Mouse (Mus musculus) ES-Bruce4 (cell line): ENCODE data around the gene Ddx10. TPM values are rescaled to one million over a fixed set of nuclear protein-coding genes. Genes with fewer than 3 reads are reported as not detected.

ENCODE experiments used
- H3K27ac ChIP-seq: 2 replicates; pipeline ENCODE4 v1.5.1; 2012; ENCODE audit warnings: low read length, inconsistent platforms; ENCODE audit not compliant: insufficient read depth
- H3K27me3 ChIP-seq: 2 replicates; pipeline ENCODE4 v1.6.1; 2012; ENCODE audit warnings: mild to moderate bottlenecking, low read length, inconsistent platforms; ENCODE audit not compliant: control insufficient read depth, poor library complexity, insufficient read depth, severe bottlenecking
- H3K36me3 ChIP-seq: 2 replicates; pipeline ENCODE4 v1.6.1; 2012; ENCODE audit warnings: inconsistent platforms, mild to moderate bottlenecking, low read length, moderate library complexity; ENCODE audit not compliant: control insufficient read depth, poor library complexity, insufficient read depth, severe bottlenecking
- H3K4me1 ChIP-seq: one replicate; pipeline ENCODE4 v1.8.1; 2011; ENCODE audit warnings: low read length; ENCODE audit not compliant: control insufficient read depth, insufficient read depth
- H3K4me3 ChIP-seq: 2 replicates; pipeline ENCODE4 v1.5.1; 2011; ENCODE audit warnings: low read depth, mild to moderate bottlenecking, low read length
- H3K9ac ChIP-seq: 2 replicates; pipeline ENCODE4 v1.6.1; 2012; ENCODE audit warnings: low read depth, mild to moderate bottlenecking, inconsistent platforms; ENCODE audit not compliant: poor library complexity, severe bottlenecking
- H3K9me3 ChIP-seq: replicated peaks from 2 replicates; pipeline ENCODE4 v1.6.1; 2012; ENCODE audit warnings: mild to moderate bottlenecking, low read length, inconsistent platforms; ENCODE audit not compliant: control insufficient read depth, poor library complexity, insufficient read depth, severe bottlenecking
- CTCF ChIP-seq: IDR thresholded peaks from one replicate; pipeline ENCODE4 v1.8.1; 2011; ENCODE audit warnings: low read depth, low read length
- EP300 ChIP-seq: IDR thresholded peaks from 2 replicates; pipeline ENCODE4 v1.6.1; 2011; ENCODE audit warnings: low read depth, low read length; ENCODE audit not compliant: insufficient read depth
- POLR2A ChIP-seq: IDR thresholded peaks from one replicate; pipeline ENCODE4 v1.8.1; 2011; ENCODE audit warnings: low read length; ENCODE audit not compliant: insufficient read depth
- polyA plus RNA-seq: library from polyadenylated mRNA; stranded (reverse); fragments of >200 nt; gene quantifications from 2 replicates; pipeline ENCODE4 v1.2.4, GENCODE M21; 2011; ENCODE audit warnings: low read depth; ENCODE audit not compliant: missing spikeins, insufficient read depth, insufficient read length

Gene Ddx10
- polyA plus RNA-seq, 1 experiment, result 59.9 TPM

DNA sequence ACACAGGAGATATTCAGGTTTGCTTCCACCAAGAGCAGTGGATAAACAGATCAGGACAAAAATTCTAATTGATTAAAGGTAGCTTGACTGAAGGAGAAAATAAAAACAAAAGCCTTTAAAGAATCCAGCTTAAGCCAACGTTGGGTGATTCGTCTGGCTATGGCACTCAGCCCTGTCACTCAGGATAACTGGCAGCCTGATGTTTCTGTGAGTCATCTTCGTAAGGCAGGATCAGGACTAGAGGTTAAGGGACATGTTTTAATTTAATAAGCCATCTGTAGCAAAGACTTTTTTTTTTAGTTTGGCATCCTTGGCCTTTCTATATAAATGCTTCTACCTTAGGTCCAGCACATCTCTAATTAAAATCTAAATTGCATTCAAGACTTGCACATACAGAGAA, 170.2 kb downstream of the Ddx10 start:
- Histone ChIP-seq H3K9me3 (no peaks in the 10 kb centered on the region), H3K9ac (no peak overlapping the region), H3K4me1 (no peaks in the 10 kb centered on the region), H3K27me3 (no peaks in the 10 kb centered on the region), H3K27ac (no peak overlapping the region), H3K36me3 (no peaks in the 10 kb centered on the region), H3K4me3 (no peak overlapping the region)
- TF ChIP-seq CTCF, result no peak
- TF ChIP-seq EP300, result no peak
- no peak for TF ChIP-seq POLR2A

DNA sequence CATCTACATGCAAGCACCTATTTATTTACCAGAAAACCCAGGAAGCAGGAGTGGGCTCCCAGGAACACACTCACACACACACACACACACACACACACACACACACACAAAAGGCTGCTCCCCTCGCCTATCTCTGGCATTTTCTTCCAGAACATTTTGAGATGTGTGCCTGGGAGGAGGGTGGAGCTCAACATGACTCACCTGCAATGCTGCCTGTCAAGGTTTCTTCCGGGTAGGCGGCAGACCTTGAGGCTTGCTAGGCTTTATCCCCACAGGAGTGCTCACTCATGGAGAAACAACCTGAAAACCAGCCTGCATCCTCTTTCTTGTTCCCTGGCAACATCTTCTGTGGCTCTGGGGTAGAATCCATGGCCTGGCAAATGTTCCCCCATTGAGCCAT, 171.9 kb downstream of the Ddx10 start:
- no peaks in the 10 kb centered on the region for H3K36me3 ChIP-seq
- TF ChIP-seq POLR2A (no peak), CTCF (no peak), EP300 (no peak)
- no peaks in the 10 kb centered on the region for H3K4me1 ChIP-seq
- H3K4me3 ChIP-seq, result no peak overlapping the region
- no peaks in the 10 kb centered on the region for H3K27me3 ChIP-seq
- H3K9me3 ChIP-seq, result no peaks in the 10 kb centered on the region
- no peak overlapping the region for H3K9ac ChIP-seq
- H3K27ac ChIP-seq, result no peak overlapping the region

DNA sequence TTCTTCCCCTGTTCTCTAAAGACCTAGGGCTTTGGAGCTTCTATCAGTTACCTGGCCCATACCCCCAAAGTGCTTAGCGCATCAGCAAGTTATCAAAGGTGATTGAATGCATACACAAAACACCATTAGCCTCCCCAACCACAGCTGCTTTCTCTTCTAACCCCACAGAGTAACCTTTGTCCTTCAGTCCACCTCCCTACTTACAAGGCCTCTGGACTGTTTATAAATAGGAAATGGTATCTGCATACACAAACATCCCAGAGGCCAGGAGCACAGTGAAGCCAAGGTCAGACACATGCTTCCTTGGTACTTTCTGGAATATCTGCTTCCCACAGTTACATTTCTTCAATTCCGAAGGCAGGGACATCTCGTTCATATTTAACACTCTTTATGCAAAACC, 173.4 kb downstream of the Ddx10 start:
- TF ChIP-seq EP300 (no peak), POLR2A (no peak), CTCF (no peak)
- H3K27me3 ChIP-seq, result no peaks in the 10 kb centered on the region
- no peaks in the 10 kb centered on the region for H3K9me3 ChIP-seq
- no peaks in the 10 kb centered on the region for H3K36me3 ChIP-seq
- H3K27ac ChIP-seq, result no peak overlapping the region
- no peak overlapping the region for H3K9ac ChIP-seq
- H3K4me1 ChIP-seq, result no peaks in the 10 kb centered on the region
- H3K4me3 ChIP-seq, result no peak overlapping the region

DNA sequence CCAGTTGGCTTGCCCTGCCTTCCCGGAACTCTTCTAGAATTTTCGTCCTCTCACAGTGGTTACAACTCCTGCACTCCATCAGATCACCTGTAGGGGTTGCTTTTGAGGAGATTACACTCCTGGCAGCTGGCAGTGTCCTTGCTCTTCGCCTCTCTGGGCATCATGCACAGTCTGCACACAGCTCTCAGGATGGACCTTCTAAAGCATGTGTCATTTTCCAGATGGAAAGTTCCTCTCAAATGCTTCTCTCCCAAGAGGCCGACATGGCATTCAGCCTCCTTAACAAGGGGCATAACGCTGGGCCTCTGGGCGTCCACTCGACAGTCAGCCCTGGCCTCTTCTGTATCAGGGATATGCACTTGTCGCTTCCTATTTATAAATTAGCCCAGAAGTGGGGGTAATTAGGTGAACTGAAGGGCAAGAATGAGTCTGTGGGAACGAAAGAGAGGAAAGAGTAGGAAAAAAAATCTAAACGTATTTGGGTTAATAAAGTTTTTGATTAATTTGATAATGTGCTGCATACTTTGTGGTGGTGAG, 174.2 kb downstream of the Ddx10 start:
- no peaks in the 10 kb centered on the region for H3K9me3 ChIP-seq
- H3K27ac ChIP-seq, result no peak overlapping the region
- H3K27me3 ChIP-seq, result no peaks in the 10 kb centered on the region
- no peaks in the 10 kb centered on the region for H3K36me3 ChIP-seq
- H3K4me1 ChIP-seq, result no peaks in the 10 kb centered on the region
- H3K9ac ChIP-seq, result no peak overlapping the region
- no peak overlapping the region for H3K4me3 ChIP-seq
- no peak for TF ChIP-seq EP300
- no peak for TF ChIP-seq POLR2A
- no peak for TF ChIP-seq CTCF

DNA sequence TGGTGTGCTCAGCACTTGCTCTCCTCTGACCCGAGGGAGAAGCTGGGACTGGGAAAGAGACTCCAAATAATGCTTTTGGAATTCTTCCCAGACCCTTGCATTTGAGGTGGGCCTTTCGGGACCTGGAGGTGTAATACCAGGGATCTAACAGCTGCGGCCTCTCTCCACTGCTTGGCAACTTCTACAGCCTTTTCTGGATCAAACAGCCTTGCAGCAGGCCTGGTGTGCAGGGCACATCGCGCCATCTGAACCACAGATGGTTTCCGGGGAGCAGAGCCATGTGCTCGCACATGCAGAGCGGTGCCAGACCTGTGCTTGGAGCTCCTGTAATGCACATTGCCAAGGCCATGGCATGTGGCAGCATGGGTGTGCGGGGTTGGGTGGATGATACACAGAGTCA, 175.8 kb downstream of the Ddx10 start:
- H3K27me3 ChIP-seq, result no peaks in the 10 kb centered on the region
- H3K4me3 ChIP-seq, result no peak overlapping the region
- no peak overlapping the region for H3K9ac ChIP-seq
- no peak overlapping the region for H3K27ac ChIP-seq
- H3K9me3 ChIP-seq, result no peaks in the 10 kb centered on the region
- H3K4me1 ChIP-seq, result no peaks in the 10 kb centered on the region
- H3K36me3 ChIP-seq, result no peaks in the 10 kb centered on the region
- no peak for TF ChIP-seq EP300
- TF ChIP-seq POLR2A, result no peak
- TF ChIP-seq CTCF, result no peak

DNA sequence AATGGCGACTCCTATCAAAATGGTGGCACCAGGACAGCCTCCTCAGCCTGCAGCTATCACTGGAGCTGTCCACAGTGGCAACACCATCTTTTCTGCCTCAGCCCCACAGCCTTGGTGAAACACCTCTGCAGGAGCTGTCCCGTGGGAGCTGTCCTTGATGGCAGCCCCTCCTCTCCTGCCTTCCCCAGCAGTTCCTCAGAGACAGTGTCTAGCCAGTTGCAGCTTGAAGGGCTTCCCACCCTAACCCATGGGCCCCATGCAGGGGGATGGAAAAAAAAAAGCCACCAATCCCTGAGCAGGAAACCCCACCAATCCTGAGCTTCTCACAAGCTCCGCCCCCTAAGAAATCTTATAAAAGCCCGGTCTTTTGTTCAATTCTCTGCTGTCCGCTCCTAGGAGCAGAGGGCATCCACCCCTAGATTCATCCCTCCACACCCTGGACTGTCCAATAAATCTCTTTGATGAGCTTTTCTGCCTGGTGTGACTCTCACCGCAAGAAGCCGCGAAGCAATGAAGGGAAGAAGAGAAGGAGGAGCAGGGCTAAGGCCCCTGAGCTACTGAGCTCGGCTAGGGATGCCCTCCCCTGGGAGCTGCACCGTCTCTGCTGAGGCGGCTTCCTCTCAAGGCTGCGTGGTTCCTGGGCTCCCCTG, 176.9 kb downstream of the Ddx10 start:
- Histone ChIP-seq H3K27ac (no peak overlapping the region), H3K4me3 (no peak overlapping the region)
- no peak for TF ChIP-seq CTCF
- no peak for TF ChIP-seq POLR2A
- no peak for TF ChIP-seq EP300

More for the DNA sequence above, 176.9 kb downstream of the Ddx10 start:
- no peaks in the 10 kb centered on the region for H3K27me3 ChIP-seq
- no peaks in the 10 kb centered on the region for H3K4me1 ChIP-seq
- H3K9me3 ChIP-seq, result no peaks in the 10 kb centered on the region
- H3K9ac ChIP-seq, result no peak overlapping the region
- H3K36me3 ChIP-seq, result no peaks in the 10 kb centered on the region
